Mouse (Mus musculus): ENCODE measurements around the gene Etnk2.

- TF ChIP-seq CTCF (IDR thresholded peaks at IDR 0.05; ENCODE audit: low read depth) (no peak), EP300 (optimal IDR thresholded peaks at IDR 0.05) (no peak)
These were observed 5.3 kb downstream of the Etnk2 start for GRCm38 (mm10) chr1:133368644-133369043.

All from stomach, postnatal 0 days (tissue).